In genomic region chr2:5589163-5589562, GRCm38 (mm10) we compare ENCODE assay signal across 23 mouse cellular contexts.
"Had no signal": no experiment of that assay in that cellular context is flagged by ENCODE, and none has a peak within 500 bp of the region (broad histone marks: within the 10 kb centered on the region; RNA-seq: fewer than 3 reads in every experiment).

No protein-coding gene starts in this region.

- H3K27ac ChIP-seq: intestine, embryonic 15.5 days; left cerebral cortex, adult 2 months; limb, embryonic 12.5 days; limb, embryonic 15.5 days; liver, embryonic 14.5 days; macrophage; midbrain, embryonic 12.5 days; midbrain, embryonic 15.5 days; neural tube, embryonic 12.5 days; neural tube, embryonic 15.5 days; stomach, embryonic 15.5 days had no signal

- H3K9ac ChIP-seq: intestine, embryonic 15.5 days; limb, embryonic 12.5 days; limb, embryonic 15.5 days; liver, embryonic 14.5 days; liver, postnatal 0 days; lung, embryonic 14.5 days; midbrain, embryonic 12.5 days; midbrain, embryonic 15.5 days; neural tube, embryonic 12.5 days; neural tube, embryonic 15.5 days; stomach, embryonic 15.5 days had no signal

- ATAC-seq: liver, postnatal 0 days; lung, postnatal 0 days; midbrain, embryonic 15.5 days had no signal

- H3K36me3 ChIP-seq: intestine, embryonic 15.5 days; limb, embryonic 12.5 days; limb, embryonic 15.5 days; midbrain, embryonic 12.5 days; midbrain, embryonic 15.5 days; neural tube, embryonic 12.5 days; neural tube, embryonic 15.5 days; stomach, embryonic 15.5 days had no signal

- H3K4me3 ChIP-seq: intestine, embryonic 15.5 days; left cerebral cortex, adult 2 months; limb, embryonic 12.5 days; limb, embryonic 15.5 days; midbrain, embryonic 12.5 days; midbrain, embryonic 15.5 days; neural tube, embryonic 12.5 days; neural tube, embryonic 15.5 days; stomach, embryonic 15.5 days had no signal

- H3K4me1 ChIP-seq: intestine, embryonic 15.5 days; limb, embryonic 12.5 days; limb, embryonic 15.5 days; midbrain, embryonic 12.5 days; midbrain, embryonic 15.5 days; neural tube, embryonic 12.5 days; stomach, embryonic 15.5 days had no signal

- H3K4me2 ChIP-seq: intestine, embryonic 15.5 days; limb, embryonic 12.5 days; limb, embryonic 15.5 days; liver, embryonic 11.5 days; lung, embryonic 14.5 days; midbrain, embryonic 12.5 days; midbrain, embryonic 15.5 days; neural tube, embryonic 12.5 days; neural tube, embryonic 15.5 days; stomach, embryonic 15.5 days had no signal

- H3K27me3 ChIP-seq: intestine, embryonic 15.5 days; limb, embryonic 12.5 days; limb, embryonic 15.5 days; midbrain, embryonic 12.5 days; midbrain, embryonic 15.5 days; neural tube, embryonic 12.5 days; neural tube, embryonic 15.5 days; stomach, embryonic 15.5 days had no signal

- H3K9me3 ChIP-seq: intestine, embryonic 15.5 days; limb, embryonic 12.5 days; limb, embryonic 15.5 days; midbrain, embryonic 12.5 days; midbrain, embryonic 15.5 days; neural tube, embryonic 12.5 days; neural tube, embryonic 15.5 days; stomach, embryonic 15.5 days had no signal

- DNase-seq: kidney, adult 18-20 months; kidney, adult 9 months; kidney, postnatal 14 days; kidney, postnatal 4 days; left cerebral cortex, postnatal 4 days; liver, postnatal 0 days; lung, embryonic 14.5 days; spleen, adult 18-20 months; thymus, adult 18-20 months; thymus, postnatal 4 days had no signal
